Mouse (Mus musculus): Measurements from ENCODE around the gene Cacna2d4.

The Cacna2d4 gene

DNA sequence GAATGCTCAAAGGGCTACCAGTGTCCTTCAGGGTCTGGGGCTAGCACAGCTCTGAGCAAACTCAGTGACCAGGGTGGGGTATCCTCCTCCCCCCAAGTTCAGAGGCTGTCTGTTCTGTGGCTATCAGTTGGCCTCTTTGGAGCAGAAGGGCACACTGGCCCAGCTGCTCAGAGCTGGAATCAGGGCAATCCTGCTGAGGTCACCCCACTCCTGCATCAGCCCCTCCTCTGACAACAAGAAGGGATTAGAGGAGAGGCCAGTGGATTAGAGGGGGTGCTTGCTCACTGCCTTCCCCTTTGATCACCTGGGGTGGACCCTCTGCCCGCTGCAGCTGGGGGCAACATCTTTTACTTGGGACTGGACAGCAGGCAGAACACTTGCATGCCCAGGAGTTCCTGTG lies at the start of gene Cacna2d4:
Gene Cacna2d4, plus strand, starts transcription at position 286 of the 400 bp plus-strand sequence.
- DNase-seq (ENCODE audit: low read depth, low spot score): no peak
- Histone ChIP-seq H3K36me3 (ENCODE audit: control insufficient read depth, insufficient read depth, low read length, poor library complexity, severe bottlenecking) (no peaks in the 10 kb centered on the region), H3K27me3 (ENCODE audit: control insufficient read depth, insufficient read depth, low read length, poor library complexity, severe bottlenecking) (no peaks in the 10 kb centered on the region)

DNA sequence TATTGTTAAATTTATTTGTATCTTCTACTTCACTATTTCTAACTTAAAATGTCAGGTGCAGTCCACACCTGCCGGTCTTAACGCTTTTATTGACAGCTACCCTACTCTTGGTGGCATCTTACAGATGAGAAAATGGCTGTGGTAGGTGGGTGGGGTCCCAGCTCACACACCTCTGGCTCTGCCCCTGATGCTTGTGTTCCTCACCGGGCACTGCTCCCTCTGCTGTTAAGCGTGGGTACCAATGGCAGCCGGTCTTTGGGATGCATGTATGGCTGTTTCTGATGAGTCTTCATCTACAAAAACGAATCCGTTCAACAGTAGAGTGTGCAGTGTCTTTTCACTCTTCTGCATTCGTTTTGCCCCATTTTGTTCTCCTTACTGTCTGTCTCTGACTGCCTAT lies 49.7 kb upstream of the Cacna2d4 start:
- Histone ChIP-seq H3K36me3 (ENCODE audit: control insufficient read depth, insufficient read depth, low read length, poor library complexity, severe bottlenecking) (peaks cover 5% of the 10 kb centered on the region), H3K27me3 (ENCODE audit: control insufficient read depth, insufficient read depth, low read length, poor library complexity, severe bottlenecking) (no peaks in the 10 kb centered on the region)
- peak; percentile 2 for DNase-seq (ENCODE audit: low read depth, low spot score)

DNA sequence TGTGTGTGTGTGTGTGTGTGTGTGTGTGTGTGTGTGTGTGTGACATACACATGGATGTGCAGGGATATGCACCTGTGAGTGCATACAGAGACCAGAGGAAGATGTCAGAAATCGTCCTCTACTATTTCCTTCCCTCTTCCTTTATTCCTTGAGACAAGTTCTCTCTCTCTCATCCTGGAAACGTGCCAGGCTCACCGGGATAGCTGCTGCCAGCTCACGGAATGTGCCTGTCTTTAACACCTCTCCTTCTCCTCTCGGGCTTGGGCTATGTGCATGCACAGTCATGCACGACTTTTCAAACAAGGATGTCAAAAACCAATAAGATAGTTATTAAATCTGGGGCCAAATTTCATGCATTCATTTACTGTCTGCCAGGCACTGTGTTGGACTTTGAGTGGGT lies 48.7 kb upstream of the Cacna2d4 start:
- peaks cover 5% of the 10 kb centered on the region for H3K36me3 ChIP-seq (ENCODE audit: control insufficient read depth, insufficient read depth, low read length, poor library complexity, severe bottlenecking)
- H3K27me3 ChIP-seq (ENCODE audit: control insufficient read depth, insufficient read depth, low read length, poor library complexity, severe bottlenecking): no peaks in the 10 kb centered on the region
- DNase-seq (ENCODE audit: low read depth, low spot score): no peak

DNA sequence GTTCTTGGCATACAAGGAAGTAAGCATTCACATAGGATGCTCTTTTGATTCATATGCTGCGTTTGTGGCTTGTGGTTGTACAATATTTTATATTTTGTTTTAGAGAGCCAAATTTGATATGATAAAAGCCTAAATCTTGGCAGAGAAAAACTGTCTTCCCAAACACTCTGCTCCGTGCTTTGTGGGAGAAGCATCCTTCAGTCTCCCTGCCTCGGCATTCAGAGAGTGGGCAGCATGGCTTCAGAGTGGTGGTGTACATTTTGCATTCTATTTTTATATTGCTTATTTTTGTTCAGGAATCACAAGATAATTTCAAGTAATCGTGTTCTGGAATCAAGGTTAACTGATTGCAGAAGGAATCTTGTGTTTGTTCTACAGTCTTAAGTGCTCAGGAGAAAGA lies 44.8 kb upstream of the Cacna2d4 start:
- Histone ChIP-seq H3K27me3 (ENCODE audit: control insufficient read depth, insufficient read depth, low read length, poor library complexity, severe bottlenecking) (no peaks in the 10 kb centered on the region; the same call in 1 of the 2 replicates), H3K36me3 (ENCODE audit: control insufficient read depth, insufficient read depth, low read length, poor library complexity, severe bottlenecking) (peaks cover 8% of the 10 kb centered on the region; the same call in 1 of the 2 replicates)
- DNase-seq (ENCODE audit: low read depth, low spot score): no peak

DNA sequence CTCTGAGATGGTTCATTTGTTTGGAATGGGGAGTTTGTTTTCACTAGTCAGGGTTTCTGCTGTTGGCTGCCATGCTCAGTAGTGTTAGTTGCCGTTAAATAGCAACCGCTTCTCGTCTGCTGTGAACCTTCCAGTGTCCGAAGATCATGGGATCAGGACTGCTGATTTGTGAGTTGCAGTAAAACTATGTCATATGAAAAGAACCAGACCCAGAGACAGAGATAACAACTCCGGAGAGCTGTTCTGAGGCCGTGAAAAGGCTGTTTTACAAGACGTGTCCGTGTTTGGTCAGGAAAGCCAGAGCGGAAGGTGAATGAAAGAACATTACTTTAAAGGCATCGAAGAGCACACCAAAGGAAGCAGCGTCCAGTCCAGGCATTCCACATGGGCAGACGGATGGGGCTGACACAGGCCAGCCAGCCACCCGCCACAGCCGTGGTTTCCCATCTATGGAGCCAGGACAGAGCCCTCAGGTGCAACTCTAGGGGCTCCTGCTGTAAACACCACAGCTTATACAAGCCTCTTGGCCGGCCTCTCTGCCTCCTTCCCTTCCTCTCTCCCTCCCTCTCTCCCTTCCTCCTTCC lies 42.7 kb upstream of the Cacna2d4 start:
- no peak for DNase-seq (ENCODE audit: low read depth, low spot score)
- Histone ChIP-seq H3K36me3 (ENCODE audit: control insufficient read depth, insufficient read depth, low read length, poor library complexity, severe bottlenecking) (peaks cover 6% of the 10 kb centered on the region; the same call in 1 of the 2 replicates), H3K27me3 (ENCODE audit: control insufficient read depth, insufficient read depth, low read length, poor library complexity, severe bottlenecking) (no peaks in the 10 kb centered on the region; the same call in 1 of the 2 replicates)

DNA sequence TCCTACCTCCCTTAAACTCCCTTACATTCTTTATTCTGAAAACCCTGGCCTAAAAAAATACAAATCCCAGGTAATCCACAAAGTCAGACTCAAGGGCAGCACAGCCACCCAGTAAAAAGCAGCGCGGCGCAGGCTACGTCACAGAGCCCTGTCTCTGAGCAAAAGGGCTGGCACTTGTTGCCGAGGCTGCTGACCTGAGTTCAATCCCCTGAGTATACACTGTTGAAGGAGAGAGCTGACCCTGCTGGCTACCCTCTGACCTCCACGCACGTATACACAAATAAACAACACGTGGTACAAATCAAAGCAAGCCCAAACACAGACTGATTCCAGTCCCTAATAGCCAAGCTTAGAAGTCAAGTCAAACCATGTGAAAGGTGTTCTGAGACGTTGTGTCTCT lies 42.2 kb upstream of the Cacna2d4 start:
- Histone ChIP-seq H3K36me3 (ENCODE audit: control insufficient read depth, insufficient read depth, low read length, poor library complexity, severe bottlenecking) (peaks cover 6% of the 10 kb centered on the region; the same call in 1 of the 2 replicates), H3K27me3 (ENCODE audit: control insufficient read depth, insufficient read depth, low read length, poor library complexity, severe bottlenecking) (no peaks in the 10 kb centered on the region; the same call in 1 of the 2 replicates)
- no peak for DNase-seq (ENCODE audit: low read depth, low spot score)

DNA sequence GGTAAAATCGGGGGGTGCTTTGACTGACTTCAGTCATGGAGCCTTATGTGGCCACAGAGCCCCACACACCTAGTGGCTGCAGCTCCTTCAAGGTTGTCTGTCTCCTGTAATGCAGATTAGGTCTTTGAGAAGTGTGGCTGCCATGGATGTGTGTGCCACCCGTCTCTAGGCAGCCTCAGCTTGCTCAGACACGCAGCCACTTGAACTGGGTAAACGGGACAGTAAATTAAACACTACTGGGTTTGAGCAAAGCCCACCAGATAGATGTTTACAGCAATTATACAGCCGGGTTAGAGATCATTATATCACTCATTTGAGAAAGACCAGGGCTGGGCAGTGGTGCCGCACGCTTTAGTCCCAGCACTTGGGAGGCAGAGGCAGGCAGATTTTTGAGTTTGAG lies 41.7 kb upstream of the Cacna2d4 start:
- no peak for DNase-seq (ENCODE audit: low read depth, low spot score)
- peaks cover 6% of the 10 kb centered on the region; the same call in 1 of the 2 replicates for H3K36me3 ChIP-seq (ENCODE audit: control insufficient read depth, insufficient read depth, low read length, poor library complexity, severe bottlenecking)
- H3K27me3 ChIP-seq (ENCODE audit: control insufficient read depth, insufficient read depth, low read length, poor library complexity, severe bottlenecking): no peaks in the 10 kb centered on the region; the same call in 1 of the 2 replicates

DNA sequence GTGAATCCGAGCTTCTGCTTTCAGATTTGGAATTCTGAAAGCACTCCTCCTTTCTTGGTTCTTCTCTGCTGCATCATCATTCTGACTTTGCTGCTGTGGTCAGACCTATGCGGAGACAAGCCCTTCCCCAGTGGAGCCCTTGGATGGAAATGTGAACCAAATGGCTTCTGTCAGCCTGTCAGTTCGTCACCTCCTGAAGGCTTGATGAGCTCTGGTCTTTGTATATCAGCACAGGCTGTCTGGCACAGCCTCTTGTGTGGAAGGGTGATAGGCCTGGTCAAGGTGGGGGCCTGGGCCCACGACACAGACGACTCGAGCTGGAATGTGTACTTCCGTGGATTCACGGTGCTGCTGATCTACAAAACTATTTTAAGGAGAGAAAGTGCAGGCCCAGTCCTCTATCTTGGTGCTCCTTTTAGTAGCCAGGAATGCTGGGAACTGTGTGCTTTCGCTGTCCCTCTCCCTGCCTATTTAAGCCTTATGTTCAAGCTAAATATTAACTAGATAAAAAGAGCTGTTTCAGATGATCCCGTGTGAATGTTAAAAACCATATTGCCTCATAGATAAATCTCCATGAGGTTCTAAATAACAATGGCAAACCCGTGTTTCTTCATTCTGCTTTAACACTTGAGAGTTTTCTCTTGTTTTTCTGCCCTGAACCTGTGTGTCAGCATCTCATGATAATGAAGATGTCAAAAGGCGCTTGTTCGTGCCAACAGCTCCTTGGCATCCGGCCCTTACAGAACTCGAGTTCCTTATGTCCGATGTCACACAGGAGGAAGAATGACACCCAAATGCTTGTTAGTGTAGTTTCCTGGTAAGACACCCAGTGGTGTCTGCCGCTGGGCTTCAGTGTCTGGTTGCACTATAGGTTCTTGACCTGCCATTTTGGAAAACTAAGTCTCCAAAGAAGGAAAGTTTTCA lies 39.7 kb upstream of the Cacna2d4 start, which contains the start of gene Cacna1c:
Gene Cacna1c, minus strand, starts transcription at position 37 of the 924 bp plus-strand sequence.
- no peaks in the 10 kb centered on the region; the same call in 1 of the 2 replicates for H3K27me3 ChIP-seq (ENCODE audit: control insufficient read depth, insufficient read depth, low read length, poor library complexity, severe bottlenecking)
- peaks cover 6% of the 10 kb centered on the region for H3K36me3 ChIP-seq (ENCODE audit: control insufficient read depth, insufficient read depth, low read length, poor library complexity, severe bottlenecking)
- DNase-seq (ENCODE audit: low read depth, low spot score): no peak

DNA sequence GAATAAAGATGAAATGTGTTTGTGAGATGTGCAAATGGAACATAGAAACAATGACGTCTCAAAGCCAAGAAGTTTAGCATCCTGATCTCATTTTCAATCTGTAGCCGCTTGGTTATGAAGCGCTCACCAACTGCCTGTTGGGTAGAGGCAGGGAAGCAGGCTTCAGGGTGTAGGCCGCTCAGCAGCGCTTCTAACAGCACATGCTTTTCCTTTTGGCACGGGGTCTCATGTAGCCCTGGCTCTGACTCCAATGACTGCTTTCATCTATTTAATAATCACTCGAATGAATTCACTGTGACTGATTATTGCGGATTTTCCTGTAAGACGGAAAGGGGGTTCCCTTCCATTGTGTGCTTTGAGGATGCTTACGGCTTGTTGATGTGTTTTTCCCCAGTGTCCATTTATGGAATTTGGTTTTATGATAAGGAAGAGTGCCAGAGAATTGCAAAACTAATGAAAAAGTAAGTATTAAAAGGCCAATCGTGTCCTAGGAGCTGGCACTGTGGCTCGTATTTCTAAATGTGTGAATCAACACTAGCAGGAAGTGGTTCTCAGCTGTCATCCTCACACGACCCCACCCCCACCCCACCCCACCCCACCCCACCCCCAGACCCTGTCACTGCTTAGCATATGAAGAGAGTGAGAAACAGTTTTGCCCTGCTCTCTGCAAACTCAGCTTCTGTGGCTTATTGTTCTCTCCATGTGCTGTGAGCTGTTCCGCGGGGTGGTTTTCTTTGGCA lies 37.6 kb upstream of the Cacna2d4 start:
- no peaks in the 10 kb centered on the region for H3K27me3 ChIP-seq (ENCODE audit: control insufficient read depth, insufficient read depth, low read length, poor library complexity, severe bottlenecking)
- DNase-seq (ENCODE audit: low read depth, low spot score): no peak
- H3K36me3 ChIP-seq (ENCODE audit: control insufficient read depth, insufficient read depth, low read length, poor library complexity, severe bottlenecking): peaks cover 5% of the 10 kb centered on the region

DNA sequence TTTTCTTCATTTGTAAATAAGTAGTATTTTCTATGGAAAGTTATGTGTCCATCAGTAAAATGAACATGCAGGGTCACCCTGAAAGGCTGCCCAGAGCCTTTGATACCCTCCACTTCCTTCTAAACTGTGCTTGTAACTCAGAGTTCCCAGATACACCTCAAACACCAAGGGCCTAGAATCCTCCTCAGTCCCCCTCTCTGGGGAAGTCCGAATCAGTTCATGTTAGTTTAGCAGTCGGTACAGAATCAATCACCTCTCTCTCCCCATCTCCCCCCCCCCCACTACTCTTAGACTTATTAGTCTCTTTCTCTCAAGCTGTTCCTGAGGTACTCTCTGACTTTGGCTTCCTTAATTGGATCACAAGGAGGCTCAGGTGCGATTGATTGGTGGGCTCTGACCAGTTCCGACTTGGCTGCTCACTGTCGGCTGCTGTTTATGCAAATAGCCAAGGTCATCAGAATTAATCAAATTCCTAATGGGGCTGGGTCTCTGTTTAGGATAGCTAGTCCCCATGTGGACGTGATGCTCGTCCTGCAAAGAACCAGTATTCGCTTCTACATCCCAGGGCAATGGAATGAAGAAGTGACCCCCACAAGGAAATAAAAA lies 36.9 kb upstream of the Cacna2d4 start:
- Histone ChIP-seq H3K27me3 (ENCODE audit: control insufficient read depth, insufficient read depth, low read length, poor library complexity, severe bottlenecking) (no peaks in the 10 kb centered on the region), H3K36me3 (ENCODE audit: control insufficient read depth, insufficient read depth, low read length, poor library complexity, severe bottlenecking) (peaks cover 5% of the 10 kb centered on the region)
- no peak for DNase-seq (ENCODE audit: low read depth, low spot score)

DNA sequence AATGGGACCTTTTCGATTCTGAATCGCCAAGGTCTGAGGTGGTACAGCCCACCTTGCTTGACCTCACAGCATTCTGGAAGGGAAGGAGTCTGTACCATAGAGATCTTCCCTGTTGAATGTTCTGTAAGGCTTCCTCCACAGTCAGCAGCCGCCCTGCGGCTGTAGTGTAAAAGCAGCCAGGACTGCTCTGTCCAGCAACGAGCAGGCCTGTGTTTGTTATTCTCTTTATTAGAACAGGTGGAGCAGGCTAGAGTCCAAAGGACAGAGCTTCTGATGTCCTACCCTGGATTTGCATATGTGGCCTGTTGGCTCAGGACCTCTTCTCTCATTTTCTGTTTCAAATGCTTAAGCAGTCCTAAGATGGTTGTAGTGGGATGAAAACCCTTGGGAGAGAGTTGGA lies 36.0 kb upstream of the Cacna2d4 start:
- H3K27me3 ChIP-seq (ENCODE audit: control insufficient read depth, insufficient read depth, low read length, poor library complexity, severe bottlenecking): no peaks in the 10 kb centered on the region
- peaks cover 7% of the 10 kb centered on the region for H3K36me3 ChIP-seq (ENCODE audit: control insufficient read depth, insufficient read depth, low read length, poor library complexity, severe bottlenecking)
- DNase-seq (ENCODE audit: low read depth, low spot score): no peak

DNA sequence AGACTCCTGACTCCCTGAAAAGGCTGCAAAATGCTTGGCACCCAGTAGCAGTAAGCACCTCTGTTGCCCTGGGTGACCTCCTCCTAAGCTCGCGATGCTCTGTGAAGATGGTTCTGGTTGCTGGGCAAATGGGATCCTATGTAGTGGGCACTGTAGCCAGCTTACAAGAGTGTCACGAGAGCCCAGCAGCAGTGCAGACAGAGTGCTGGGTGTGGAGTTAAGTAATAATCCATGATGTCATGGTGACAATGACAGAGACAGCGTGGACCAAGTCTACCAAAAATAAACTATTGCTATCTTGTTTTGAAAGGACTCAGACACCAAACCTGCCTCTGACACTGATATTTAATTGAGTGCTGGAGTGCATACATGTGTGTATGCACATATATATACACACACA lies 34.8 kb upstream of the Cacna2d4 start:
- peaks cover 9% of the 10 kb centered on the region for H3K36me3 ChIP-seq (ENCODE audit: control insufficient read depth, insufficient read depth, low read length, poor library complexity, severe bottlenecking)
- DNase-seq (ENCODE audit: low read depth, low spot score): no peak
- no peaks in the 10 kb centered on the region for H3K27me3 ChIP-seq (ENCODE audit: control insufficient read depth, insufficient read depth, low read length, poor library complexity, severe bottlenecking)

DNA sequence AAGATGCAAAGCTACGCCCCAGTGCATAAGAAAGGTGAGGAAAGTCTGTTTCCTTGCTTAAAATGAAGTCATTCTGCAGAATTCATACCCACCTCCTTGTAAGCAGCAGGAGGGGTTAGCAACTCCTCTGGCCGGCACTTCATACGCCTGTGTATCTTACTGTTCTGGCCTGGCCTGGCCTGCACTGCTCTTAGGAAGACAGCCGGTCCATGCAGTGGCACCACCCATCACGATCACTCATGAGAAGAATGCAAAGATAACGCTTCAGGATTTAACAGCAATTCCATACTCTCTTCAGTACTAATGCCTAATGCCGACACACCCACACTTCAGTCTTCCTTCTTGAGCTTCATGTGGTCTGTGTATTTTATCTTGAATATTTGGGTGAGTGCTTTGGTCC lies 32.0 kb upstream of the Cacna2d4 start:
- no peak for DNase-seq (ENCODE audit: low read depth, low spot score)
- no peaks in the 10 kb centered on the region for H3K27me3 ChIP-seq (ENCODE audit: control insufficient read depth, insufficient read depth, low read length, poor library complexity, severe bottlenecking)
- H3K36me3 ChIP-seq (ENCODE audit: control insufficient read depth, insufficient read depth, low read length, poor library complexity, severe bottlenecking): peaks cover 9% of the 10 kb centered on the region

DNA sequence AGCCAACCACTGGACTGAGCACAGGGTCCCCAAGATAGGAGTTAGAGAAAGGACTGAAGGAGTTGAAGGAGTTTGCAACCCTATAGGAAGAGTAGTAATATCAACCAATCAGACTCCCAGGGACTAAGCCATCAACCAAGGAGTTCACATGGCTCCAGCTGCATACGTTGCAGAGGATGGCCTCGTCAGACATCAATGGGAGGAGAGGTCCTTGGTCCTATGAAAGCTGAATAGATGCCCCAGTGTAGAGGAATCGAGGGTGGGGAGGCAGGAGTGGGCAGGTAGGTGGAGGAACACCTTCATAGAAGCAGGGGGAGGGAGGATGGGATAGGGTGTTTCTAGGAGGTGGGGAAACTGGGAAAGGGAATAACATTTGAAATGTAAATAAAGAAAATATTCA lies 31.4 kb upstream of the Cacna2d4 start:
- no peak for DNase-seq (ENCODE audit: low read depth, low spot score)
- no peaks in the 10 kb centered on the region for H3K27me3 ChIP-seq (ENCODE audit: control insufficient read depth, insufficient read depth, low read length, poor library complexity, severe bottlenecking)
- peaks cover 9% of the 10 kb centered on the region for H3K36me3 ChIP-seq (ENCODE audit: control insufficient read depth, insufficient read depth, low read length, poor library complexity, severe bottlenecking)

Data from splenic B cell, adult 2 months (primary cell).